Mouse (Mus musculus) liver, adult 2 months (tissue): ENCODE results near the gene Pxmp4.

Source experiments
- CTCF ChIP-seq: fragments of 200-500 bp; IDR thresholded peaks from 2 replicates; pipeline ENCODE4 v1.5.1; 2011; ENCODE audit warnings: low read depth, low read length, control low read depth
- POLR2A ChIP-seq: fragments of 200-500 bp; IDR thresholded peaks from 2 replicates; pipeline ENCODE4 v1.6.1; 2011; ENCODE audit warnings: low read length, control low read depth; ENCODE audit not compliant: insufficient read depth; ENCODE audit errors: extremely low read depth

DNA sequence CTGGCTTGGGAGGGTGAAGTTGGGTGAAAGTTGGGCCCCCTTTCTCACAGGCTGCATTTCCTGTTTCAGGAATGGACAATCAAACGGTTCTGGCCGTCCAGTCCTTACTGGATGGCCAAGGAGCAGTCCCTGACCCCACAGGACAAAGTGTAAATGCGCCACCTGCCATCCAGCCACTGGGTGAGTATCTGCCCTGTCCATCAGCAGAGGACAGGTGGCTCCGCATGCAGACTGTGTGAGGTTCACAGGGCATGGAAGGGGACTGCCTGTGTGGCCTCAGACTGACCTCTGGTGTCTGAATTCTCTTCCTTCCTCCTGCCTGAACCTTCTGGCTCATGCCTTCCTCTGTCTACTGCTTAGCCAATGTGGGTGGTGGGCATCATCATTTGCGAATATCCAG is 18.2 kb upstream of the Pxmp4 start:
- TF ChIP-seq CTCF = peak; percentile 45
- TF ChIP-seq POLR2A = no peak
